Mouse (Mus musculus): ENCODE data around the gene Ap1ar. TPM values are rescaled to one million over a fixed set of nuclear protein-coding genes. Genes with fewer than 3 reads are reported as not detected.

Gene Ap1ar
- polyA plus RNA-seq, 1 experiment from 2014 or later = 24.0 TPM

GRCm38 (mm10) chr3:127826503-127826902 lies 10.8 kb downstream of the Ap1ar start:
- Histone ChIP-seq H3K27ac (no peak overlapping the region), H3K79me2 (ENCODE audit: inconsistent target) (peaks cover 80% of the 10 kb centered on the region), H3K4me3 (ENCODE audit: inconsistent target) (no peak overlapping the region), H3K36me3 (ENCODE audit: inconsistent target) (0 out of 2 replicates have a peak, but pooled peaks cover 3% of the 10 kb centered on the region)
- WGBS (ENCODE audit: missing documents) = 95% methylated on average over 7 of the region's 7 CpGs

GRCm38 (mm10) chr3:127823886-127824863 lies 13.1 kb downstream of the Ap1ar start:
- H3K36me3 ChIP-seq (ENCODE audit: inconsistent target) = 0 out of 2 replicates have a peak, but pooled peaks cover 5% of the 10 kb centered on the region
- 70% methylated on average over 17 of the region's 17 CpGs for WGBS (ENCODE audit: missing documents)
- H3K79me2 ChIP-seq (ENCODE audit: inconsistent target) = peaks cover 56% of the 10 kb centered on the region
- H3K27ac ChIP-seq = no peak overlapping the region
- H3K4me3 ChIP-seq (ENCODE audit: inconsistent target) = no peak overlapping the region

GRCm38 (mm10) chr3:127821209-127821608 lies 16.1 kb downstream of the Ap1ar start:
- peaks cover 31% of the 10 kb centered on the region for H3K79me2 ChIP-seq (ENCODE audit: inconsistent target)
- H3K27ac ChIP-seq = no peak overlapping the region
- 0 out of 2 replicates have a peak, but pooled peaks cover 5% of the 10 kb centered on the region for H3K36me3 ChIP-seq (ENCODE audit: inconsistent target)
- 76% methylated on average over 5 of the region's 5 CpGs for WGBS (ENCODE audit: missing documents)
- no peak overlapping the region for H3K4me3 ChIP-seq (ENCODE audit: inconsistent target)

- 100% methylated on average over 1 of the region's 1 CpGs for WGBS (ENCODE audit: missing documents)
- 0 out of 2 replicates have a peak, but pooled peaks cover 5% of the 10 kb centered on the region for H3K36me3 ChIP-seq (ENCODE audit: inconsistent target)
- no peak overlapping the region for H3K27ac ChIP-seq
- H3K4me3 ChIP-seq (ENCODE audit: inconsistent target) = no peak overlapping the region
- peaks cover 23% of the 10 kb centered on the region; the same call in 1 of the 2 replicates for H3K79me2 ChIP-seq (ENCODE audit: inconsistent target)
These were observed 16.9 kb downstream of the Ap1ar start for GRCm38 (mm10) chr3:127820400-127820799.

GRCm38 (mm10) chr3:127818694-127819663 lies 18.3 kb downstream of the Ap1ar start:
- H3K27ac ChIP-seq = no peak overlapping the region
- no peak overlapping the region for H3K4me3 ChIP-seq (ENCODE audit: inconsistent target)
- 97% methylated on average over 11 of the region's 11 CpGs for WGBS (ENCODE audit: missing documents)
- peaks cover 10% of the 10 kb centered on the region; the same call in 1 of the 2 replicates for H3K79me2 ChIP-seq (ENCODE audit: inconsistent target)
- H3K36me3 ChIP-seq (ENCODE audit: inconsistent target) = 0 out of 2 replicates have a peak, but pooled peaks cover 5% of the 10 kb centered on the region

- peaks cover 7% of the 10 kb centered on the region; the same call in 1 of the 2 replicates for H3K36me3 ChIP-seq (ENCODE audit: inconsistent target)
- 89% methylated on average over 7 of the region's 7 CpGs for WGBS (ENCODE audit: missing documents)
- H3K79me2 ChIP-seq (ENCODE audit: inconsistent target) = no peaks in the 10 kb centered on the region
- H3K4me3 ChIP-seq (ENCODE audit: inconsistent target) = no peak overlapping the region
- H3K27ac ChIP-seq = no peak overlapping the region
These were observed 20.1 kb downstream of the Ap1ar start for GRCm38 (mm10) chr3:127817120-127817683.

- Histone ChIP-seq H3K79me2 (ENCODE audit: inconsistent target) (no peaks in the 10 kb centered on the region), H3K4me3 (ENCODE audit: inconsistent target) (no peak overlapping the region), H3K27ac (no peak overlapping the region), H3K36me3 (ENCODE audit: inconsistent target) (peaks cover 33% of the 10 kb centered on the region)
- 94% methylated on average over 7 of the region's 7 CpGs for whole genome bisulfite sequencing (ENCODE audit: missing documents)
These were observed 28.2 kb downstream of the Ap1ar start for GRCm38 (mm10) chr3:127809103-127809502.

- 98% methylated on average over 5 of the region's 5 CpGs for WGBS (ENCODE audit: missing documents)
- H3K79me2 ChIP-seq (ENCODE audit: inconsistent target) = no peaks in the 10 kb centered on the region
- peaks cover 33% of the 10 kb centered on the region for H3K36me3 ChIP-seq (ENCODE audit: inconsistent target)
- H3K27ac ChIP-seq = no peak overlapping the region
- no peak overlapping the region for H3K4me3 ChIP-seq (ENCODE audit: inconsistent target)
These were observed 29.5 kb downstream of the Ap1ar start for GRCm38 (mm10) chr3:127807846-127808245.

GRCm38 (mm10) chr3:127805991-127806390 lies 31.3 kb downstream of the Ap1ar start:
- Histone ChIP-seq H3K27ac (no peak overlapping the region), H3K4me3 (ENCODE audit: inconsistent target) (no peak overlapping the region), H3K79me2 (ENCODE audit: inconsistent target) (no peaks in the 10 kb centered on the region), H3K36me3 (ENCODE audit: inconsistent target) (peaks cover 25% of the 10 kb centered on the region)
- 100% methylated on average over 4 of the region's 6 CpGs for WGBS (ENCODE audit: missing documents)

GRCm38 (mm10) chr3:127805071-127805470 lies 32.3 kb downstream of the Ap1ar start:
- Histone ChIP-seq H3K4me3 (ENCODE audit: inconsistent target) (no peak overlapping the region), H3K27ac (no peak overlapping the region), H3K36me3 (ENCODE audit: inconsistent target) (peaks cover 25% of the 10 kb centered on the region), H3K79me2 (ENCODE audit: inconsistent target) (no peaks in the 10 kb centered on the region)
- 96% methylated on average over 12 of the region's 12 CpGs for WGBS (ENCODE audit: missing documents)

- H3K4me3 ChIP-seq (ENCODE audit: inconsistent target) = no peak overlapping the region
- WGBS (ENCODE audit: missing documents) = 97% methylated on average over 4 of the region's 4 CpGs
- peaks cover 23% of the 10 kb centered on the region for H3K36me3 ChIP-seq (ENCODE audit: inconsistent target)
- no peak overlapping the region for H3K27ac ChIP-seq
- H3K79me2 ChIP-seq (ENCODE audit: inconsistent target) = no peaks in the 10 kb centered on the region
These were observed 32.9 kb downstream of the Ap1ar start for GRCm38 (mm10) chr3:127804439-127804838.

GRCm38 (mm10) chr3:127802814-127803213 lies 34.5 kb downstream of the Ap1ar start:
- WGBS (ENCODE audit: missing documents) = 34% methylated on average over 8 of the region's 8 CpGs
- H3K27ac ChIP-seq = no peak overlapping the region

GRCm38 (mm10) chr3:127801162-127801561 lies 36.2 kb downstream of the Ap1ar start:
- peaks cover 23% of the 10 kb centered on the region for H3K79me2 ChIP-seq (ENCODE audit: inconsistent target)
- H3K27ac ChIP-seq = no peak overlapping the region
- no peak overlapping the region for H3K4me3 ChIP-seq (ENCODE audit: inconsistent target)
- WGBS (ENCODE audit: missing documents) = 96% methylated on average over 8 of the region's 8 CpGs
- peaks cover 30% of the 10 kb centered on the region for H3K36me3 ChIP-seq (ENCODE audit: inconsistent target)

More at GRCm38 (mm10) chr3:127802814-127803213, 34.5 kb downstream of the Ap1ar start:
- peaks cover 6% of the 10 kb centered on the region; the same call in 1 of the 2 replicates for H3K79me2 ChIP-seq (ENCODE audit: inconsistent target)
- H3K4me3 ChIP-seq (ENCODE audit: inconsistent target) = no peak overlapping the region
- H3K36me3 ChIP-seq (ENCODE audit: inconsistent target) = peaks cover 21% of the 10 kb centered on the region

- WGBS (ENCODE audit: missing documents) = 65% methylated on average over 7 of the region's 7 CpGs
- H3K79me2 ChIP-seq (ENCODE audit: inconsistent target) = peaks cover 72% of the 10 kb centered on the region
- no peak overlapping the region for H3K4me3 ChIP-seq (ENCODE audit: inconsistent target)
- H3K27ac ChIP-seq = no peak overlapping the region
- H3K36me3 ChIP-seq (ENCODE audit: inconsistent target) = peaks cover 43% of the 10 kb centered on the region
These were observed 41.1 kb downstream of the Ap1ar start for GRCm38 (mm10) chr3:127796271-127796670.

Data from macrophage (primary cell).